ENCODE assay signal across 10 mouse cellular contexts in genomic region chr4:58501012-58501777, GRCm38 (mm10). TPM values are rescaled to one million over a fixed set of nuclear protein-coding genes. Genes with fewer than 3 reads are reported as not detected.
A peak's percentile ranks its signal among the peaks of the same experiment; 100 is the strongest.
DNase-seq lines count a peak whose midpoint lies in the region; ATAC-seq lines count a peak whose summit lies in the region.
"Had no signal": no experiment of that assay in that cellular context is flagged by ENCODE, and none has a peak within 500 bp of the region (broad histone marks: within the 10 kb centered on the region; RNA-seq: fewer than 3 reads in every experiment).

No protein-coding gene starts in this region.

- ATAC-seq in embryonic facial prominence, embryonic 15.5 days (ENCODE audit: insufficient number of reproducible peaks, low FRiP score, low TSS enrichment, low read depth) = peak; percentile 59
- peak; percentile 84 for ATAC-seq in limb, embryonic 11.5 days (ENCODE audit: insufficient number of reproducible peaks, low FRiP score, low TSS enrichment, low read depth)
- ATAC-seq in liver, embryonic 12.5 days = no peak

- no peak overlapping the region for H3K9ac ChIP-seq in embryonic facial prominence, embryonic 15.5 days
- H3K9ac ChIP-seq in limb, embryonic 11.5 days (ENCODE audit: low read length) = no peak overlapping the region
- H3K9ac ChIP-seq in liver, embryonic 12.5 days = no peak overlapping the region

- H3K36me3 ChIP-seq in embryonic facial prominence, embryonic 15.5 days = peaks cover 20% of the 10 kb centered on the region
- H3K36me3 ChIP-seq in limb, embryonic 11.5 days (ENCODE audit: control insufficient read depth, insufficient read depth, low read length) = no peaks in the 10 kb centered on the region
- H3K36me3 ChIP-seq in liver, embryonic 12.5 days = no peaks in the 10 kb centered on the region

- H3K9me3 ChIP-seq in embryonic facial prominence, embryonic 15.5 days (replicated peaks) = no peaks in the 10 kb centered on the region
- no peaks in the 10 kb centered on the region for H3K9me3 ChIP-seq in limb, embryonic 11.5 days (ENCODE audit: control insufficient read depth, low read length)
- H3K9me3 ChIP-seq in liver, embryonic 12.5 days (replicated peaks) = no peaks in the 10 kb centered on the region

- peak overlapping the region; percentile 76 for H3K27ac ChIP-seq in embryonic facial prominence, embryonic 15.5 days (replicated peaks)
- peak overlapping the region; percentile 65 for H3K27ac ChIP-seq in limb, embryonic 11.5 days (replicated peaks; ENCODE audit: low read depth, low read length)
- no peak overlapping the region for H3K27ac ChIP-seq in liver, embryonic 12.5 days

- peak; percentile 19 for DNase-seq in kidney, postnatal 10 days
- no peak for DNase-seq in kidney, postnatal 36 days
- peak; percentile 73 for DNase-seq in limb, embryonic 11.5 days (ENCODE audit: low spot score)
- DNase-seq in retina, postnatal 1 day = peak; percentile 79
- DNase-seq in gastrocnemius, adult 8-10 months (ENCODE audit: low spot score in 2 of 2) = no peak
- DNase-seq in left cerebral cortex, postnatal 14 days (ENCODE audit: low spot score in 2 of 2) = no peak
- DNase-seq: heart, postnatal 10 days; kidney, postnatal 25 days had no signal

- intact Hi-C loops in left cerebral cortex, postnatal 14 days (cut with DNase I) = no loop called here

- peak overlapping the region; percentile 5; the same call in 1 of the 2 replicates for H3K4me2 ChIP-seq in embryonic facial prominence, embryonic 15.5 days (replicated peaks)
- no peak overlapping the region for H3K4me2 ChIP-seq in limb, embryonic 11.5 days (ENCODE audit: low read depth, severe bottlenecking)
- no peak overlapping the region for H3K4me2 ChIP-seq in liver, embryonic 12.5 days

- H3K27me3 ChIP-seq in embryonic facial prominence, embryonic 15.5 days = no peaks in the 10 kb centered on the region
- no peaks in the 10 kb centered on the region for H3K27me3 ChIP-seq in limb, embryonic 11.5 days (ENCODE audit: control insufficient read depth, insufficient read depth, low read length)
- no peaks in the 10 kb centered on the region for H3K27me3 ChIP-seq in liver, embryonic 12.5 days (replicated peaks)

- peaks cover 56% of the 10 kb centered on the region for H3K4me1 ChIP-seq in embryonic facial prominence, embryonic 15.5 days
- peaks cover 27% of the 10 kb centered on the region for H3K4me1 ChIP-seq in limb, embryonic 11.5 days (ENCODE audit: control insufficient read depth, insufficient read depth, low read length)
- no peaks in the 10 kb centered on the region for H3K4me1 ChIP-seq in liver, embryonic 12.5 days

- no peak overlapping the region for H3K4me3 ChIP-seq in embryonic facial prominence, embryonic 15.5 days (replicated peaks)
- no peak overlapping the region for H3K4me3 ChIP-seq in limb, embryonic 11.5 days (ENCODE audit: low read depth, low read length)
- no peak overlapping the region for H3K4me3 ChIP-seq in liver, embryonic 12.5 days

- 23% methylated on average over 21 of the region's 21 CpGs for WGBS in embryonic facial prominence, embryonic 15.5 days
- 21% methylated on average over 21 of the region's 21 CpGs for WGBS in limb, embryonic 11.5 days
- WGBS in liver, embryonic 12.5 days (ENCODE audit: insufficient replicate concordance) = 78% methylated on average over 21 of the region's 21 CpGs

RNA-seq across cellular contexts. Expression of gene Lpar1, which starts 52.5 kb away (rescaled TPM):
- polyA plus RNA-seq in embryonic facial prominence, embryonic 15.5 days (2015; fragmentation: Nextera tagmentation; extraction: Ambion mirVana) = 90.5 and 91.8 TPM in 2 replicates
- 256 and 263 TPM in 2 replicates for polyA plus RNA-seq in limb, embryonic 11.5 days (2014; fragmentation: Nextera tagmentation; extraction: Ambion mirVana)
- total RNA-seq in gastrocnemius, adult 8-10 months (2022) = 1 to 10 TPM; 4.4 to 9.5 (median 8.5) TPM
- 10 to 100 TPM; 15.5 to 16.5 TPM for total RNA-seq in left cerebral cortex, postnatal 14 days (2021)
- 8.8 and 10.9 TPM in 2 replicates for polyA plus RNA-seq in liver, embryonic 12.5 days (2016; fragmentation: Nextera tagmentation; extraction: Ambion mirVana)

Comparison
In these comparisons a context has a peak if more than half of its experiments do, and no peak if none do; other contexts are left out.
1. DNase-seq: peak in kidney, postnatal 10 days (single experiment), limb, embryonic 11.5 days (single experiment) and retina, postnatal 1 day (single experiment); none in kidney, postnatal 36 days (0 of 2), gastrocnemius, adult 8-10 months (0 of 2) and left cerebral cortex, postnatal 14 days (0 of 2).